Mouse (Mus musculus): ENCODE results near the gene Rln1. TPM values are rescaled to one million over a fixed set of nuclear protein-coding genes. Genes with fewer than 3 reads are reported as not detected.

The Rln1 gene
- polyA plus RNA-seq, 1 experiment from 2014 or later, result 0.38 TPM

GRCm38 (mm10) chr19:29368041-29368440 lies 33.6 kb upstream of the Rln1 start:
- H3K36me3 ChIP-seq, result no peaks in the 10 kb centered on the region
- DNase-seq (ENCODE audit: low spot score), result no peak
- no peaks in the 10 kb centered on the region for H3K27me3 ChIP-seq (ENCODE audit: insufficient read depth, poor library complexity, severe bottlenecking)
- no peak overlapping the region for H3K4me3 ChIP-seq
- no peaks in the 10 kb centered on the region for H3K4me1 ChIP-seq
- 82% methylated on average over 2 of the region's 2 CpGs for WGBS
- H3K9me3 ChIP-seq, result no peaks in the 10 kb centered on the region
- H3K27ac ChIP-seq, result no peak overlapping the region

DNA sequence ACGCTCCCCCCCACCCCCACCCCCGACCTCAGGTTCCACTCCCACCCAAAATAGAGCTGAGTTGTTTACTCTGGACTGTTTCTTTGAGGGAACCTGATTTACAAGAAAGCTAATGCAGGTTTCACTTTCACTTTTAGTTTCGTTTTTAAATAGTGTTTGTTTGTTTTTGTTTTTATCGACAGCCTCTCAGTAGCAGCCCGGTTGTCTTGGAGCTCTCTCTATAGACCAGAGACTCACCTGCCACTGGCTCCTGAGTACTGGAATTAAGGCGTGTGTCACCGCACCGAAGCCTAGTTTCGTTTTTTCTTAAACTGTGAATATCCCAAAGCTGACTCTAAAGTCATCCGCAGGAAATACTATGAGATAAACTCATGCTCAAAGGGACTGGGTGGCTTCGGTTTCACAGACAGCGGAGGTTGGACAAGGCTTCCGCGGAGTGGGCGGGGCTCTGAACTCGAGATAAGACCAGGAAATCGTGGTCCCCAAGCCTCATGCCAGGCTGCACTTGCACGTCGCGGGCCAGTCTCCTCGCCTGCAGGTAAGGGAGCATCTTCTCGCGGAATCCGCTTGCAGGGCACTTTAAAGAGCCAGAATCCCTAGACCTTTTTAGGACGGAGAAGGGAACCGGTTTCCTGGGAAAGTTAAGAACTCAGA lies 32.6 kb upstream of the Rln1 start, which contains the start of the genes Plgrkt and Cd274:
Gene Plgrkt (minus strand): TSS at position 422 of the 654 bp plus-strand sequence.
Gene Cd274 (plus strand): TSS at position 487 of the 654 bp plus-strand sequence.
- peak within 1 kb of the TSS; percentile 48; the same call in 1 of the 2 replicates for H3K27ac ChIP-seq
- H3K27me3 ChIP-seq (ENCODE audit: insufficient read depth, poor library complexity, severe bottlenecking), result no peaks in the 10 kb centered on the region
- H3K36me3 ChIP-seq, result no peaks in the 10 kb centered on the region
- H3K4me1 ChIP-seq, result 0 out of 2 replicates have a peak, but pooled peaks cover 4% of the 10 kb centered on the region
- 1% methylated on average over 26 of the region's 26 CpGs for WGBS
- DNase-seq (ENCODE audit: low spot score), result peak; percentile 92
- no peaks in the 10 kb centered on the region for H3K9me3 ChIP-seq
- peak within 1 kb of the TSS; percentile 65 for H3K4me3 ChIP-seq

DNA sequence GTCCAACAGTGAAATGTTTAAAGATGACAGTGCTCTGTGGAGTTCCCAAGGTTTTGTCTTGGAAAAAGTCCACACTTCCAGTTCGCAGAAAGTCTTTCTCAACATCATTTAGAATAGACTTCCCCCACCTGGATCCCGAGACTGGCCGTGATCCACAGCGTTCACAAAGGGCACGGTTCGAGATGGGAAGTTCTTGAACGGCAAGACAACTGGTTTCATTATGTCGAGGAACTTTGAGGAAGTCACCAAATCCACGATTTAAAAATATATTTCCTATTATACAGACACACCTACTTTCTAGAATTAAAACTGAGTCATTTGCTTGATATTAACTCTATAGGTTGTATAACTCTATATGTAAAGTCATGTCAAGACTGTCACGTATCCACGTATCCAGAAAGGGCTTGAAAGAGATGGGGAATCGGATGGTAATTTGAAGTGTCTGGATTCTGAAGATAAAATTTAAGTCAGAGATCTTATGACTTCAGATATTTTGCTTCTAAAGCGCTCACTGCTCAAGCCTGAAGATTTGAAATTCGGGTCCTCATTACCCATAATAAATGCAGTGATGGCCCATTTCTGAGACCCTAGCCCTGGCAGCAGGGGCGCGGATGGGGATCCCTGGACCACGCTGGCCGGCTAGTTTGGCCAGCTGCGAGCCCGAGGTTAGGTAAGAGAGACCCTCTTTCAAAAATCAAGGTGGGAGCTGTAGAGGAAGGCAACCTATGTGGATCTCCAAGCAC lies 31.9 kb upstream of the Rln1 start:
- no peaks in the 10 kb centered on the region for H3K36me3 ChIP-seq
- 47% methylated on average over 20 of the region's 20 CpGs for WGBS
- H3K9me3 ChIP-seq, result no peaks in the 10 kb centered on the region
- H3K4me3 ChIP-seq, result peak overlapping the region; percentile 65
- peak overlapping the region; percentile 48; the same call in 1 of the 2 replicates for H3K27ac ChIP-seq
- no peak for DNase-seq (ENCODE audit: low spot score)
- H3K27me3 ChIP-seq (ENCODE audit: insufficient read depth, poor library complexity, severe bottlenecking), result no peaks in the 10 kb centered on the region
- H3K4me1 ChIP-seq, result peaks cover 5% of the 10 kb centered on the region; the same call in 1 of the 2 replicates

DNA sequence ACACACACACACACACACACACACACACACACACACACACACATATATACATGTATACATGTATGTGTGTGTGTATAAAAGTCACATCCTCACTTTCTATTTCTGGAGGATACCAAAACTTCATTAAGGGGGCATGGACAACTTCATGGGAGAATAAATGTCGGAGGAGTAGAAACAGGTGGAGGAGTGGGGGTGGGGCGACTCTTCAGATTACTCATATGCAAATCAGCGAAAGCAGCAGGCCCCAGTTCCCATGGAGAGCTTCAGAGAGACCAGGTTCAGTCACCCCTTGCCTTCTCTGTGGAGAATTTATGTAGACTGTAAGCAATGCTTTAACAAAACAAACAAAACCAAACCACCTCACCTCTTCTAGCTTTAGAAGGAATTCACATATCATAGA lies 30.6 kb upstream of the Rln1 start:
- Histone ChIP-seq H3K27me3 (ENCODE audit: insufficient read depth, poor library complexity, severe bottlenecking) (no peaks in the 10 kb centered on the region), H3K4me1 (peaks cover 11% of the 10 kb centered on the region; the same call in 1 of the 2 replicates), H3K9me3 (no peaks in the 10 kb centered on the region), H3K27ac (no peak overlapping the region), H3K4me3 (no peak overlapping the region), H3K36me3 (no peaks in the 10 kb centered on the region)
- 23% methylated on average over 3 of the region's 3 CpGs for WGBS
- DNase-seq (ENCODE audit: low spot score), result no peak

DNA sequence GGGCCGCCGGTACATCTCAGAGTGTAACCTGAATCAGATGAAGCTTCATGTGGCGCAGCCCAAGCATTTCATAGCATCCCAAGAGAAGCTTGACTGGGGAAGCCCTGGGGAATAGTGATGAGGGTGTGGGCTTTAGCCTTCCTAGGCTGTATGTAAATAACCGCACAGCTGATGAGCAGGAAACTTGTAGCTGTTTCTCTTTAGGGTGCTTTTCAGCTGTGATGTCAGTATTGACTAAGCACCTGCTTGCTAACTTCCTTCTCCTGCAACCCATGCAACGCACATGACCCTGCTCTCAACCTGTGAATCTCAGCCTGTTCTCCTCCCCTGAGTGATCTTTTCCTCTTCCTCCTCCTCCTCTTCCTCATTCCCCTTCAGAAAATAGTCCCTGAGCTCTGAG lies 29.6 kb upstream of the Rln1 start:
- H3K27ac ChIP-seq, result no peak overlapping the region
- no peak overlapping the region for H3K4me3 ChIP-seq
- H3K9me3 ChIP-seq, result no peaks in the 10 kb centered on the region
- DNase-seq (ENCODE audit: low spot score), result no peak
- WGBS, result 71% methylated on average over 5 of the region's 5 CpGs
- H3K27me3 ChIP-seq (ENCODE audit: insufficient read depth, poor library complexity, severe bottlenecking), result no peaks in the 10 kb centered on the region
- no peaks in the 10 kb centered on the region for H3K36me3 ChIP-seq
- H3K4me1 ChIP-seq, result peaks cover 11% of the 10 kb centered on the region; the same call in 1 of the 2 replicates

- Histone ChIP-seq H3K4me1 (peaks cover 11% of the 10 kb centered on the region; the same call in 1 of the 2 replicates), H3K4me3 (no peak overlapping the region), H3K9me3 (no peaks in the 10 kb centered on the region), H3K27ac (no peak overlapping the region), H3K36me3 (no peaks in the 10 kb centered on the region), H3K27me3 (ENCODE audit: insufficient read depth, poor library complexity, severe bottlenecking) (no peaks in the 10 kb centered on the region)
- WGBS, result 87% methylated on average over 7 of the region's 7 CpGs
- DNase-seq (ENCODE audit: low spot score), result no peak
Measured at GRCm38 (mm10) chr19:29363557-29363956, 29.1 kb upstream of the Rln1 start.

DNA sequence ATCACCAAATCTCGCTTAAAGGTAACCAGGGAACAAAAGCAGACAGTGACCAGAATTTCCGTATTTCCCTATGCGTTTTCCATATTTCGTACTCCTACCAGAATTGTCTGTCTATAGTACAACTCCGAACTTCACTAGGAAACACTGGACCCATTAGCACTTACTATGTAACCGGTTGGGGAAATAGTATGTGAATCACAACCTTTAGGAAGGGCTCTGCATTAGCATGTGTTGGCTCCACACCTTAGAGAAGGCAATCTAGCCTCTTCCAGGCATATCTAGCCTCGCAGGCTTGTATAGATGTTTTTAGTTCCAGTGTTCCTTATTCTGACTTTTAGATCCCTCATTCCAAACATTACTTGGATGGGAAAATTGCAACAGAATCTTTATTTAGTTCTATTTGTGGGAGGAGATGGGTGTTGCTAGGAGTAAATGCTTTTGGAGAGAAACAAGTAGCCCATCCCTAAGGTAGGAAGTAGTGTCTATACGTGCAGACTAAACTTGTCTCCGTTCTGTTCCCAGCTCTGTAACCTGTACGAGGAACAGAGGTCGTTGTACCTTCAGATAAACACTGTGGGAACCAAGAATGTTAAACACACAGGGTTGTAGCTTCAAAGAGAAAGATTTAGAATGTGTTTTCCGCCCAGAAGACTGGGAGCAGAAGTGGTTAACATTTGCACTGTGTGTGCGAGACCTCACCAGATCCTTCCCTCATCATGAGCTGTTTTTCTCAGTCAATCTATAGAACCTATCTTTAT lies 27.9 kb upstream of the Rln1 start:
- H3K36me3 ChIP-seq, result no peaks in the 10 kb centered on the region
- peak overlapping the region; percentile 88 for H3K27ac ChIP-seq
- WGBS, result 45% methylated on average over 13 of the region's 13 CpGs
- H3K4me3 ChIP-seq, result peak overlapping the region; percentile 72
- H3K27me3 ChIP-seq (ENCODE audit: insufficient read depth, poor library complexity, severe bottlenecking), result no peaks in the 10 kb centered on the region
- peaks cover 11% of the 10 kb centered on the region; the same call in 1 of the 2 replicates for H3K4me1 ChIP-seq
- no peak for DNase-seq (ENCODE audit: low spot score)
- no peaks in the 10 kb centered on the region for H3K9me3 ChIP-seq

DNA sequence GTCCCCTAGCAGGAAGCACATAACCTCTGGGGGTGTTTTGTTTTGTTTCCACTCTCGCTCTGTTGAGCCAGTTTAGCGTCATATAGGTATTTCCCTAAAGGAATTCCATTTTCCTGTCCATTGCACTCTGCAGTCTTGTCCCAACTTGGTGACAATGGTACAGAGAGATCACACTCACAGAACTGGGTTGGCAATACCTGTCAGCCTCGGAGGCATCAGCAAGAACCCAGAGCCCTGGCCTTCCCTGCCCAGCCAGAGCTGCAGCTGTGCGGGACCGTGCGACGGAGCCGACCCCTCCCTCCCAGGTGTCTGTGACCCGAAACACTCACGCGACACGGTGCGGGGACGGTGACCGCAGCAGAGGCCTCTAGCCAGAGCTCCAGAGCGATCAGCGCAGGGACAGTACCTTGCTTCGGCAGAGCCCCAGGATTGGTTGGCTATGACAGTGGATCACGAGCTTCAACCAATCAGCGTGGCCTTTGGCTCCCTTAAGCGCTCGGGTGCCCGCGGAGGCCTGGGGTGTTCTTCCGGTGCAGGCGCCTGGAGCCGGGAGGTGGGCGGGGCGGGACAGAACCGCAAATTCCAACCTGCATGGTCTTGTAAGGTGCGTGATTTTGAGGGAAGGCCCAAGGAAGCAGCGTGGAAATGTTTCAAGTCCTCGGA lies 27.1 kb upstream of the Rln1 start:
- Histone ChIP-seq H3K4me1 (peaks cover 11% of the 10 kb centered on the region; the same call in 1 of the 2 replicates), H3K9me3 (no peaks in the 10 kb centered on the region), H3K36me3 (no peaks in the 10 kb centered on the region), H3K27ac (peak overlapping the region; percentile 88), H3K4me3 (peak overlapping the region; percentile 72), H3K27me3 (ENCODE audit: insufficient read depth, poor library complexity, severe bottlenecking) (no peaks in the 10 kb centered on the region)
- DNase-seq (ENCODE audit: low spot score), result peak; percentile 97
- WGBS, result 3% methylated on average over 33 of the region's 33 CpGs

DNA sequence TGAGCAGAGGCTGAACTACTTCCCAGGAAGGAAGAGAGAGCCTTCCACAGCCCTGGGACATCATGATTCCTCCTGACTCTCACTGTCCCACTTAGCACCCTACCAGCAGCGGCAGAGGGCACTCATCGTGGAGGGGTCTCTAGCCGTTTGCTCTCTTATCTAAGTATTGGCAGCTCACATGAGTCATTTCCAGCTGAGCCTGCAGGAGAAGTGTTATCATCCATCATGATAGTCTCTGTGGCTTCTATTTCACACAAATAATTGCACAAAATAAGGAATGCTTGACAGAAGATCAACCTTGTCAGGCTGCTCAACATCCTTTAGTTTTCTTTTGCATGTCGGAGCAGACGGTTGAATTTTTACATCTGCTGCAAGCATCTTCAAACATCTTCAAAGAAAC lies 25.8 kb upstream of the Rln1 start:
- WGBS, result 42% methylated on average over 5 of the region's 5 CpGs
- H3K4me1 ChIP-seq, result peaks cover 15% of the 10 kb centered on the region; the same call in 1 of the 2 replicates
- no peaks in the 10 kb centered on the region for H3K27me3 ChIP-seq (ENCODE audit: insufficient read depth, poor library complexity, severe bottlenecking)
- no peaks in the 10 kb centered on the region for H3K36me3 ChIP-seq
- H3K4me3 ChIP-seq, result no peak overlapping the region
- no peak overlapping the region for H3K27ac ChIP-seq
- no peaks in the 10 kb centered on the region for H3K9me3 ChIP-seq
- DNase-seq (ENCODE audit: low spot score), result no peak

DNA sequence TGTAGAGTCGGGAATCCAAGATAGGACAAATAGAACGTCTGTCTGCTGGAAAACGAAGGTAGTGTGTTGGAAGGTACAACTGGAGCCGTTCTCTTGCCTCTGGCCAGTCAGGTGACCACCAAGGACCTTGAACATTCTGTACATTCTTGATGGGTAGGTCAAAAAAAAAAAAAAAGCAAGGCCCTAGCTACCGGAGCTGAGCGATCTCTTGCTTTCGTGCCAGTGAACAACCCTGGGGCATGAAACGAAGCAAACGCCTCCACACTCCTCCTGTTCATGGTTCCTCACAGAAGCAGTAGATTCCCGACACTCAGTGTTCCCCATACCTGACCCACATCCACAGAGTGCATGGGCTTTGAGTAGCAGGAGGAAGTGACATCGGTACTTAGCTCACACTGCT lies 21.8 kb upstream of the Rln1 start:
- Histone ChIP-seq H3K36me3 (no peaks in the 10 kb centered on the region), H3K27ac (no peak overlapping the region), H3K4me1 (peaks cover 10% of the 10 kb centered on the region; the same call in 1 of the 2 replicates), H3K9me3 (no peaks in the 10 kb centered on the region), H3K4me3 (no peak overlapping the region), H3K27me3 (ENCODE audit: insufficient read depth, poor library complexity, severe bottlenecking) (no peaks in the 10 kb centered on the region)
- WGBS, result 82% methylated on average over 11 of the region's 11 CpGs
- no peak for DNase-seq (ENCODE audit: low spot score)

DNA sequence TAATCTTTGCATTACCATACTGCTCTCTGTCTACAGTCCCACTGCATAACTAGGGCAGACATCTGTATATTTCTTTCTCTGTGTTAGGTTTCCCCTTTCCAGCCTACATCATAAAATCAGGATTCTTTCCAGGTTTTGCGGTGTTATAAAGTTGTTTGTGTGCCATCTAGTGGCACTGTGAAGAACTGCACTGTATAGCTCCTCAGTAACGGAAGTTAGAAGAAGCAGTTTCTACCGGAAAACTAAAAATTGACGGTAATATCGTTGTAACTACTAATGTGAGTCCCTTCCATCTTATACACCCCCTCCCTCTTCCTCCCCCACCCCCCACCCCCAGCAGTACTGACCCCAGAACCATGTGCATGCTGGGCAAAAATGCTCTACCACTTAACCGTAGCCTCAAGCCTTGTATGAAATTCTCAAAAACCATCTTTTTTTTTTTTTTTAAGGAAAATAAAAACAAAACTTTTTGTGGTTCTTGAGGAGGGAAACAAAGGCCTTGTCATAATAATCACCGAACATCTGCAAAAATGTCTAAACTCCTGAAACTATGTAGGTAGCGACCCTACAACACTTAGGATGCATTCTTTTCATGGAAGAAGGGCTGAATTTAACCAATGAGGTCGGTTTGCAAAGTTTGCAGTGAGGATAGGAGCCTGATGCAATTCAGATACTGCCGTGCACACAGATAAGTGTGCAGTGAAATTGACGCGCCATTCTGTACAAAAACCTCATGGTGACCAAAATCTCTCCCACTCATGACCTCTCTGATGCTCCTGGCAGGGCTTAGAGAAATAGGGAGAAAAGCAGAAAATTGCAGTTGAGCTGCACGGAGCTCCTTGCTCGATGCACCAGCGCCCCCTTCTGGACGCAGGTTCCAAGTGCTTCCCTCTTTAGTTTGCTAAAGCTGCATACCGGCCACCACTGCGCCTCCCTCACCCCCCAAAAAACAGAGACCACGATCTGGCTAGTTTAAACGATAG lies 20.7 kb upstream of the Rln1 start:
- WGBS, result 6% methylated on average over 20 of the region's 20 CpGs
- H3K27ac ChIP-seq, result no peak overlapping the region
- H3K4me3 ChIP-seq, result peak overlapping the region; percentile 53
- no peaks in the 10 kb centered on the region for H3K27me3 ChIP-seq (ENCODE audit: insufficient read depth, poor library complexity, severe bottlenecking)
- DNase-seq (ENCODE audit: low spot score), result peak; percentile 90
- 0 out of 2 replicates have a peak, but pooled peaks cover 4% of the 10 kb centered on the region for H3K4me1 ChIP-seq
- H3K9me3 ChIP-seq, result no peaks in the 10 kb centered on the region
- no peaks in the 10 kb centered on the region for H3K36me3 ChIP-seq

Data from heart, embryonic 10.5 days (tissue).